Mouse (Mus musculus) hindbrain, embryonic 16.5 days (tissue): ENCODE measurements around the gene Tbx3. TPM values are rescaled to one million over a fixed set of nuclear protein-coding genes. Genes with fewer than 3 reads are reported as not detected.
A peak's percentile ranks its signal among the peaks of the same experiment; 100 is the strongest.

Source experiments
- ATAC-seq: fragments of 200-750 bp; cut with Nextera tagmentation; 2 replicates; pipeline ENCODE4 v1.8.0; 2017; ENCODE audit warnings: moderate TSS enrichment, moderate library complexity
- H3K27ac ChIP-seq: fragments of 300-500 bp; sonication (generic); 2 replicates; pipeline ENCODE4 v1.5.1; 2014; ENCODE audit warnings: low read depth, mild to moderate bottlenecking, control low read depth, low read length, moderate library complexity
- H3K27me3 ChIP-seq: fragments of 300-500 bp; sonication (generic); replicated peaks from 2 replicates; pipeline ENCODE4 v1.6.1; 2014; ENCODE audit warnings: low read length; ENCODE audit not compliant: control insufficient read depth, insufficient read depth
- H3K36me3 ChIP-seq: fragments of 300-500 bp; sonication (generic); 2 replicates; pipeline ENCODE4 v1.6.1; 2014; ENCODE audit warnings: mild to moderate bottlenecking, low read length, moderate library complexity, mixed read lengths; ENCODE audit not compliant: control insufficient read depth, insufficient read depth
- H3K4me1 ChIP-seq: fragments of 300-500 bp; sonication (generic); 2 replicates; pipeline ENCODE4 v1.6.1; 2014; ENCODE audit warnings: low read depth, low read length; ENCODE audit not compliant: control insufficient read depth, insufficient read depth
- H3K4me2 ChIP-seq: fragments of 300-500 bp; sonication (generic); 2 replicates; pipeline ENCODE4 v1.6.1; 2014; ENCODE audit warnings: mild to moderate bottlenecking, low read length, control low read depth, moderate library complexity
- H3K4me3 ChIP-seq: fragments of 300-500 bp; sonication (generic); 2 replicates; pipeline ENCODE4 v1.5.1; 2014; ENCODE audit warnings: mild to moderate bottlenecking, low read length, control low read depth, moderate library complexity
- H3K9ac ChIP-seq: fragments of 300-500 bp; sonication (generic); 2 replicates; pipeline ENCODE4 v1.6.1; 2014; ENCODE audit warnings: low read depth, mild to moderate bottlenecking, control low read depth, low read length, moderate library complexity
- H3K9me3 ChIP-seq: fragments of 300-500 bp; sonication (generic); 2 replicates; pipeline ENCODE4 v1.6.1; 2014; ENCODE audit warnings: mild to moderate bottlenecking, low read length, moderate library complexity; ENCODE audit not compliant: control insufficient read depth
- WGBS: fragments of 180-500 bp; shearing (Covaris S2); extraction: QIAGEN DNeasy Blood & Tissue Kit; methylation state at CpG from one replicate; pipeline ENCODE4 v1.1.7; 2014; 5-methylcytosine and 5-hydroxymethylcytosine counted together
- polyA plus RNA-seq: library from polyadenylated mRNA; unstranded; fragments of >200 nt; fragmentation: Nextera tagmentation; extraction: Ambion mirVana; gene quantifications from 2 replicates; pipeline ENCODE4 v1.2.1, GENCODE M21; 2015

The Tbx3 gene
- polyA plus RNA-seq, 1 experiment from 2014 or later, result 2.9 TPM

GRCm38 (mm10) chr5:119672984-119673600 is 2.6 kb downstream of the Tbx3 start:
- Histone ChIP-seq H3K4me1 (peaks cover 4% of the 10 kb centered on the region), H3K9ac (no peak overlapping the region), H3K36me3 (no peaks in the 10 kb centered on the region), H3K4me2 (no peak overlapping the region), H3K27me3 (peaks cover 66% of the 10 kb centered on the region), H3K9me3 (no peaks in the 10 kb centered on the region), H3K27ac (no peak overlapping the region), H3K4me3 (peak overlapping the region; percentile 15)
- WGBS, result 4% methylated on average over 17 of the region's 17 CpGs
- ATAC-seq, result no peak

GRCm38 (mm10) chr5:119673716-119674605 is 3.5 kb downstream of the Tbx3 start:
- Histone ChIP-seq H3K27ac (no peak overlapping the region), H3K4me1 (peaks cover 4% of the 10 kb centered on the region), H3K9ac (no peak overlapping the region), H3K4me2 (peak overlapping the region; percentile 8; the same call in 1 of the 2 replicates), H3K9me3 (no peaks in the 10 kb centered on the region), H3K36me3 (no peaks in the 10 kb centered on the region), H3K27me3 (peaks cover 66% of the 10 kb centered on the region), H3K4me3 (no peak overlapping the region)
- ATAC-seq, result no peak
- 8% methylated on average over 22 of the region's 22 CpGs for WGBS

DNA sequence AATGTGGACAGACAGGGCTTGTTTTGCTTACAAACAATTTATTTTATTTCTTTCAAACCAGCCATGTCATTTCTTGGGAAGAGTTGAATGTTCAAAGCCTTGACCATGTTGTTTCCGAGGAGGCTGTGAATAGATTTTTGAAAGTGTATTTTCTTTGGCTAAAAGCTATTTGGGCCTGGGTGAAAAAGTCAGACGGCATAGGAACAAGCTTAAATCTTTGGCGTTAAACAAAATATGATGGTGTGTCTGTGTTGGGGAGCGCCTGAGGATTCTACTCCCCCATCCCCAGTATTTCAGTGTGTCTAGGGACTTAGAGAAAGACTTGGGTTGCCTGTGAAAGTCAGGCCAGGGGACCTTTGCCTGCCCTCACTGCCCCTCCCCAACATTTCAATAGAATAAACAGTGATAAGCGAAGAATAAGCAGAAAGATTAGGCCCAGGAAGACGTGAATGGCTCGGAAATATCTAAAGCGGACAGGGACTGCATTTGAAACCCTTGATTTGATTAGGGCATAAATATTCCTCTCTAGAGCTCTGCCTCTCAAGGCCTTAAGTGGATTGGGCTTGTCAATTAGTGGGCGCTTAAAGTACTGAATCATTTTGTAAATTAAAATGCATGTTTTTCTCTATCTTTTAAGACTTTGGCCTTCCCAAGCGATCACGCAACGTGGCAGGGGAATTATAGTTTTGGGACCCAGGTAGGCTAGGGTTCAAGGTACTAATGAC is 4.3 kb downstream of the Tbx3 start:
- 9% methylated on average over 12 of the region's 12 CpGs for WGBS
- H3K4me2 ChIP-seq, result no peak overlapping the region

DNA sequence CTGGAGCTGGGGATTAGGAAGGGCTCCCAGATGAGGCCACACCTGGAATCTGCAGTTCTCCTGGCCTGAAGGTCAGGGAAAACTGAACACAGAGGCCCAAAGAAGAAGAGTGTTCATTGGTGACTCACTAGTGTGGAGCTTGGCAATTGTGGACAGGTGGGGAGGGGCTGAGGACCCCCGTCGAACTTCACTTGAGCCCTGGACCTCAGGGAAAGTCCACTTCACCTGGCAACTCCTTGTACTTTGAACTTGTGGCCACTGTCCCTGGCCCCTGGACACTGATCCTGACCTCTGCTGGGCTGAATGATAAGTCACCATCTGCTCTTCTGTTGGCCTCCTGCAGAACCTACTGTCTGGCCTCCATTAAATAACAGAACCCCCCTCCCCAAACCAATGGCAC is 5.8 kb downstream of the Tbx3 start:
- peaks cover 71% of the 10 kb centered on the region for H3K27me3 ChIP-seq
- 7% methylated on average over 2 of the region's 2 CpGs for WGBS
- H3K36me3 ChIP-seq, result no peaks in the 10 kb centered on the region
- no peak overlapping the region for H3K9ac ChIP-seq
- H3K4me1 ChIP-seq, result no peaks in the 10 kb centered on the region; the same call in 1 of the 2 replicates
- no peak overlapping the region for H3K27ac ChIP-seq
- no peak for ATAC-seq
- no peak overlapping the region for H3K4me2 ChIP-seq
- H3K4me3 ChIP-seq, result no peak overlapping the region
- H3K9me3 ChIP-seq, result no peaks in the 10 kb centered on the region

More for the DNA sequence above, 4.3 kb downstream of the Tbx3 start:
- H3K27me3 ChIP-seq, result peaks cover 63% of the 10 kb centered on the region
- no peak for ATAC-seq
- H3K9me3 ChIP-seq, result no peaks in the 10 kb centered on the region
- H3K4me1 ChIP-seq, result peaks cover 4% of the 10 kb centered on the region
- no peak overlapping the region for H3K4me3 ChIP-seq
- H3K9ac ChIP-seq, result no peak overlapping the region
- H3K36me3 ChIP-seq, result no peaks in the 10 kb centered on the region
- H3K27ac ChIP-seq, result no peak overlapping the region

DNA sequence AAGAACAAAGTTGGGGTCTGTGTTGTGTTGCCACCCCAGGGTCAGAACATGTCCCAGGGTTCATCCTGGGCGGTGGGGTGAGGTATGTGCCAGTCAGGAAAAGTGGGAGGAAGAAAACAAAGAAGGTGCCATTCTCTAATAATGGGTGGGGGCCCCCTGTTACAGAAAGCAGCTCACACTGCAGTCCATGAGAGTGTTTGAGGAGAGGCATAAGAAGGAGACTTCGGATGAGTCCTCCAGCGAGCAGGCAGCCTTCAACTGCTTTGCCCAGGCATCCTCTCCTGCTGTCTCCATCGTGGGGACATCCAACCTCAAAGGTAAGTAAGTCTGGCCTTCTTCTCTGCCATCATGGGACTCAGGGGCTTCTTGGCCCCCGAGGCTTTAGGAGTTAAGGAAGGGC is 8.0 kb downstream of the Tbx3 start:
- WGBS, result 13% methylated on average over 5 of the region's 5 CpGs

GRCm38 (mm10) chr5:119679084-119679483 is 8.6 kb downstream of the Tbx3 start:
- H3K4me3 ChIP-seq, result no peak overlapping the region
- ATAC-seq, result no peak
- H3K27me3 ChIP-seq, result peaks cover 87% of the 10 kb centered on the region
- H3K4me1 ChIP-seq, result no peaks in the 10 kb centered on the region; the same call in 1 of the 2 replicates
- no peak overlapping the region for H3K27ac ChIP-seq
- H3K36me3 ChIP-seq, result no peaks in the 10 kb centered on the region
- H3K4me2 ChIP-seq, result no peak overlapping the region
- H3K9me3 ChIP-seq, result no peaks in the 10 kb centered on the region
- H3K9ac ChIP-seq, result no peak overlapping the region

More for the DNA sequence above, 8.0 kb downstream of the Tbx3 start:
- no peaks in the 10 kb centered on the region; the same call in 1 of the 2 replicates for H3K4me1 ChIP-seq
- peaks cover 89% of the 10 kb centered on the region for H3K27me3 ChIP-seq
- no peaks in the 10 kb centered on the region for H3K9me3 ChIP-seq
- H3K4me2 ChIP-seq, result no peak overlapping the region
- H3K27ac ChIP-seq, result no peak overlapping the region
- H3K9ac ChIP-seq, result no peak overlapping the region
- no peak for ATAC-seq
- H3K36me3 ChIP-seq, result no peaks in the 10 kb centered on the region
- H3K4me3 ChIP-seq, result no peak overlapping the region

DNA sequence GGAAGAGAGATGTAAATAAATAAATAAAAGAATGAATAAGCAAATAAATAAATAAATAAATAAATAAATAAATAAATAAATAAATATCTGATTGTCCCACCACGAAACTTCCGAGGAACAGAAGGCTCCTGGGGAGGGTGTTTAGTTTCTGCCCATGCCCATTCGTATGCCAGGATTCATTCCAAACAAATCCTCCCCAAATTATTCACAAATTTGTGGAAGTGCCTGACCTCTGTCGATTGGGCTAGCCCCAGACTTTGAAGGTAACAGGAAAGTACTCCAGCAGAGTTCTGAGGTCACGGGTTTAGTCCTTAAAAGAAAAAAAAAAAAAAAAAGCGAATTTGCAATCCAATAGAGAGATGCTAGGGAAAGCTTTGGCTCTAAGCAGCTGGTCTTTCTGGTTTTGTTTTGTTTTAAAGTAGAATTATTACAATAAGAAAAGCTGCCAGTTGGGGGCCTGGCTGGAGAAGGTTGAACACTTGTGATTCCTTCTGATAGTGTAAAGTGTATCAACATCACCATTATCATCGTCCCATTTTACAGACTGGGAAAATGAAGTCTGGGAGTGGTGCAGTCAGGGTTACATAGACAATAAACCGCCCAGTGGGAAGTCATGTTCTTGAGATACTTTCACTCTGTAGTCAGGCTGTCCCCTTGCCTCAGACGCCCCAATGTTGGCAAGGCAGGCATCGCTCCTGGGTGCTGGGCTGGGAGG is 9.3 kb downstream of the Tbx3 start:
- H3K4me2 ChIP-seq, result no peak overlapping the region
- no peaks in the 10 kb centered on the region; the same call in 1 of the 2 replicates for H3K4me1 ChIP-seq
- no peaks in the 10 kb centered on the region for H3K9me3 ChIP-seq
- no peak overlapping the region for H3K27ac ChIP-seq
- peaks cover 82% of the 10 kb centered on the region for H3K27me3 ChIP-seq
- no peak overlapping the region for H3K4me3 ChIP-seq
- 8% methylated on average over 10 of the region's 10 CpGs for WGBS
- H3K36me3 ChIP-seq, result no peaks in the 10 kb centered on the region
- no peak overlapping the region for H3K9ac ChIP-seq
- no peak for ATAC-seq

DNA sequence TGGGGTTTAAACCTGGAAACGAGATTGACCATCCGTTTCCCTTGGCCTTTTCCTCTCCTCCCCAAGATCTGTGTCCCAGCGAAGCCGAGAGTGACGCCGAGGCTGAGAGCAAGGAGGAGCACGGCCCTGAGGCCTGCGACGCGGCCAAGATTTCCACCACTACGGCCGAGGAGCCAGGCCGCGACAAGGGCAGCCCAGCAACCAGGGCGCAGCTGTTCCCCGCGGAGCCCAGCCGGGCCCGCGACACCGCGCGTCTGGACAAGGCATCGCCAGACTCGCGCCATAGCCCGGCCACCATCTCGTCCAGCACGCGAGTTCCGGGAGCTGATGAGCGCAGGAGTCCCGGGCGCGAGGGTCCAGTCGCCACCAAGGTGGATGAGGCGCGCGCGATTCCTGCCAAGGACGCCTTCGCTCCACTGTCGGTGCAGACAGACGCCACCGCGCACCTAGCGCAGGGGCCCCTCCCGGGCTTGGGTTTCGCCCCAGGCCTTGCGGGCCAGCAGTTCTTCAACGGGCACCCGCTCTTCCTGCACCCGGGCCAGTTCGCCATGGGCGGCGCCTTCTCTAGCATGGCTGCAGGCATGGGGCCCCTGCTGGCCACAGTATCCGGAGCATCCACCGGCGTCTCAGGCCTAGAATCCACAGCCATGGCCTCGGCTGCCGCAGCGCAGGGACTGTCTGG is 10.0 kb downstream of the Tbx3 start:
- H3K9ac ChIP-seq, result no peak overlapping the region
- ATAC-seq, result no peak
- WGBS, result 6% methylated on average over 55 of the region's 62 CpGs
- no peaks in the 10 kb centered on the region; the same call in 1 of the 2 replicates for H3K4me1 ChIP-seq
- no peak overlapping the region for H3K4me2 ChIP-seq
- no peaks in the 10 kb centered on the region for H3K36me3 ChIP-seq
- no peaks in the 10 kb centered on the region for H3K9me3 ChIP-seq
- no peak overlapping the region for H3K27ac ChIP-seq
- H3K27me3 ChIP-seq, result peaks cover 82% of the 10 kb centered on the region
- no peak overlapping the region for H3K4me3 ChIP-seq
